Mouse (Mus musculus): ENCODE data around the gene Casp1.

DNA sequence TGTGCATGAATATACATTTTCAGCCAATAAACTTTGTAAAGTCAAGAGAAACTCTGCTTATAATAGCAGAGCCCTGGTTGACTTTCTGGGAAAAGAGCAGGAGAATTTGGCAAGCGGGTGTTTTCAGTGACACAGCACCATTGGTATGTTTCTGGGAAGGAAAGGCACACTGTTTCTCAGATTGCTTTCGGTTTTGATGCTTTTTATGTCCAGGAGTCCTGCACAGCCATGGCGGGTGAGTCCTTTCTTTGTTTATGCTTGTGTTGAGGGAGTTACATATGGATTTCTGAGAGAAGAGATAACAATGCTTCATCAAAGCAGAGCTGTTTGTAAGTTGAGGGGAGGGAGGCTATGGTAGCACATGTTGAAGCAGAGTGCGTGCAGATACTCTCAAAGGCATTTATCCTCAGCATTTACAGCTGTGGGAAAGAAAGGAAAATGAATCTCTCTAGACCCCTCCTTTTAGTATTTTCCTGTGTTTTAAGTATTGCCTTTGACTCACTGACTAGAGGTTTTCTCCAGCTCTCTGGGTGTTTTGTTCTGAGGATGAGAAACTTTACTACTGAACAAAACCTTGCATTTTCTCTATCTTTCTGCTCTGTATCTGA, 47.1 kb downstream of the Casp1 start, which contains the start of gene Casp12:
- no peak for TF ChIP-seq CTCF (IDR thresholded peaks at IDR 0.05; ENCODE audit: low read depth, low read length)
- TF ChIP-seq TAL1 (conservative IDR thresholded peaks at IDR 0.05; ENCODE audit: low read depth, low read length) = no peak
- no peak for TF ChIP-seq POLR2AphosphoS5 (IDR thresholded peaks at IDR 0.05; ENCODE audit: insufficient replicate concordance, low read depth, low read length)
- no peak for TF ChIP-seq GATA1 (IDR thresholded peaks at IDR 0.05; ENCODE audit: borderline replicate concordance, low read length)

All from G1E (cell line).